Mouse (Mus musculus): Measurements from ENCODE around the gene Bmpr1a. TPM values are rescaled to one million over a fixed set of nuclear protein-coding genes. Genes with fewer than 3 reads are reported as not detected.

Gene Bmpr1a
- polyA plus RNA-seq, 1 experiment = 75.4 TPM

DNA sequence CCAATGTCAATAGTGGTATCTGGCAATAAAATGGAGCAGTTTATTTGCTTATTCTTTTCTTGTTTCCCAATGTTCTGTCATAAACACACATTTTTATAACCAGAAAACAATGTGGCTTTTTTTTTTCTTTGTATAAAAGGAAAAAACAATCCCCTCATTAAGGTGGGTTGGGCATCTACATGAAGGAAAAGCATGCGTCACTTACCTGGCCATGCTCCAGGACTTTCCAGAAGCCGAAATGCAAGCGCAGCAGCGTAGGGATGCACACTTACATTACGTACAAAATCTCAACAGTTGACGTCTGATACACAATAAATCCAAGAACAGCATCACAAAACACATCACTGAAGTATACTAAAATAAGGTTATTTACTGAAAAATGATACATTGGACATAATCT lies 92.4 kb downstream of the Bmpr1a start:
- H3K27me3 ChIP-seq (ENCODE audit: control insufficient read depth, insufficient read depth, low read length, poor library complexity, severe bottlenecking) = no peaks in the 10 kb centered on the region
- H3K9me3 ChIP-seq (replicated peaks; ENCODE audit: control insufficient read depth, insufficient read depth, low read length, poor library complexity, severe bottlenecking) = no peaks in the 10 kb centered on the region
- H3K9ac ChIP-seq (ENCODE audit: low read depth, poor library complexity, severe bottlenecking) = no peak overlapping the region
- no peak for TF ChIP-seq POLR2A (IDR thresholded peaks at IDR 0.05; ENCODE audit: insufficient read depth, low read length)
- TF ChIP-seq EP300 (IDR thresholded peaks at IDR 0.05; ENCODE audit: insufficient read depth, low read depth, low read length) = no peak
- TF ChIP-seq CTCF (IDR thresholded peaks at IDR 0.05; ENCODE audit: low read depth, low read length) = no peak
- H3K36me3 ChIP-seq (ENCODE audit: control insufficient read depth, insufficient read depth, low read length, poor library complexity, severe bottlenecking) = peaks cover 9% of the 10 kb centered on the region
- H3K4me1 ChIP-seq (ENCODE audit: control insufficient read depth, insufficient read depth, low read length) = no peaks in the 10 kb centered on the region
- H3K27ac ChIP-seq (ENCODE audit: insufficient read depth, low read length) = no peak overlapping the region
- H3K4me3 ChIP-seq (ENCODE audit: low read depth, low read length) = no peak overlapping the region

DNA sequence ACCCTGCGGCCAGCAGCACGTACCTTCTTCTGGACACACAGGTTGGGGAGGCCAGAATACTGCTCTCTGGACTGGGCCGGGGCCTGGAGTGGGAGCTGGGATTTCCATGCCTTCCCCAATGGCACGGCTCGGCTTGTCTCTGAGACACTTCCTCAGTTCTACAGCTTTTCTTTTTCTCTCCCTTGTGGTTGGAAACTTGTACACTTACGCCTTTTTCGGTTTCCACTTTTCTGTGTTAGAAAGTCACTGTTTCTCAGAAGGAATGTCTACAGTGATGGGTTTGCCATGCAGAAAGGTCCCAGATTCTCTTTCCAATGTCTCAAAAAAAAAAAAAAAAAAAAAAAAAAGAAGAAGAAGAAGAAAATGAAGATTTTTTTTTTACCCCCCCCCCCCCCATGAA lies 99.7 kb downstream of the Bmpr1a start:
- no peaks in the 10 kb centered on the region for H3K27me3 ChIP-seq (ENCODE audit: control insufficient read depth, insufficient read depth, low read length, poor library complexity, severe bottlenecking)
- peaks cover 4% of the 10 kb centered on the region for H3K36me3 ChIP-seq (ENCODE audit: control insufficient read depth, insufficient read depth, low read length, poor library complexity, severe bottlenecking)
- H3K4me1 ChIP-seq (ENCODE audit: control insufficient read depth, insufficient read depth, low read length) = no peaks in the 10 kb centered on the region
- no peak overlapping the region for H3K27ac ChIP-seq (ENCODE audit: insufficient read depth, low read length)
- H3K9ac ChIP-seq (ENCODE audit: low read depth, poor library complexity, severe bottlenecking) = no peak overlapping the region
- H3K9me3 ChIP-seq (replicated peaks; ENCODE audit: control insufficient read depth, insufficient read depth, low read length, poor library complexity, severe bottlenecking) = no peaks in the 10 kb centered on the region
- TF ChIP-seq POLR2A (IDR thresholded peaks at IDR 0.05; ENCODE audit: insufficient read depth, low read length) = no peak
- no peak for TF ChIP-seq CTCF (IDR thresholded peaks at IDR 0.05; ENCODE audit: low read depth, low read length)
- TF ChIP-seq EP300 (IDR thresholded peaks at IDR 0.05; ENCODE audit: insufficient read depth, low read depth, low read length) = no peak
- H3K4me3 ChIP-seq (ENCODE audit: low read depth, low read length) = no peak overlapping the region

DNA sequence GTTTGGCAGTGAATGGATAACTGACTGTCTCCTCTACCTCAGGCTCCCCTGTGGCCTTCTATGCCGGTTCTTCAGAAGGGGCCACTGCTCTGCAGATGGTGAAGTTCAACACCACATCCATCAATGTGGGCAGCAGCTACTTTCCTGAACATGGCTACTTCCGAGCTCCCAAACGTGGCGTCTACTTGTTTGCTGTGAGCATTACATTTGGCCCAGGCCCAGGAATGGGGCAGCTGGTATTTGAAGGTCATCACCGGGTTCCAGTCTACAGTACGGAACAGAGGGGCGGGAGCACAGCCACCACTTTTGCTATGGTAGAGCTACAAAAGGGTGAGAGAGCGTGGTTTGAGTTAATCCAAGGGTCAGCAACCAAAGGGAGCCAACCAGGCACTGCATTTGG lies 100.3 kb downstream of the Bmpr1a start:
- Histone ChIP-seq H3K4me1 (ENCODE audit: control insufficient read depth, insufficient read depth, low read length) (no peaks in the 10 kb centered on the region), H3K36me3 (ENCODE audit: control insufficient read depth, insufficient read depth, low read length, poor library complexity, severe bottlenecking) (peaks cover 4% of the 10 kb centered on the region), H3K4me3 (ENCODE audit: low read depth, low read length) (no peak overlapping the region), H3K9ac (ENCODE audit: low read depth, poor library complexity, severe bottlenecking) (no peak overlapping the region), H3K27ac (ENCODE audit: insufficient read depth, low read length) (no peak overlapping the region), H3K9me3 (replicated peaks; ENCODE audit: control insufficient read depth, insufficient read depth, low read length, poor library complexity, severe bottlenecking) (no peaks in the 10 kb centered on the region), H3K27me3 (ENCODE audit: control insufficient read depth, insufficient read depth, low read length, poor library complexity, severe bottlenecking) (no peaks in the 10 kb centered on the region)
- TF ChIP-seq POLR2A (IDR thresholded peaks at IDR 0.05; ENCODE audit: insufficient read depth, low read length) (no peak), CTCF (IDR thresholded peaks at IDR 0.05; ENCODE audit: low read depth, low read length) (no peak), EP300 (IDR thresholded peaks at IDR 0.05; ENCODE audit: insufficient read depth, low read depth, low read length) (no peak)

DNA sequence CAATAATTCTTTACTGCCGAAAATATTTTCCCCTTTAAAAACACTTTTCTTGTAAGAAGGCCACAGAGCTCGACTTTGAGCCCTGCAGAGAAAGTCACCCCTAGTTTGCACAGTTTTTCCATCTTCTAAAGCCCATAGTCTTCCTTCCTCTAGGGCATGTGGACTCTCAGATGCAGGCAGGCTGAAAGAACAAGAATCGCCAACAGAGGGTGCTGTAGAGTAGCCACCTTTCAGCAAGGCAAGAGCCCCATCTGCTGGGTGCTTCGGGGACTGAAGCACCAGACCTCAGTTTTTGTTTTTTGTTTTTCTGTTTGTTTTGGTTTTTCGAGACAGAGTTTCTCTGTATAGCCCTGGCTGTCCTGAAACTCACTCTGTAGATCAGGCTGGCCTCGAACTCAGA lies 102.0 kb downstream of the Bmpr1a start:
- TF ChIP-seq POLR2A (IDR thresholded peaks at IDR 0.05; ENCODE audit: insufficient read depth, low read length) (no peak), CTCF (IDR thresholded peaks at IDR 0.05; ENCODE audit: low read depth, low read length) (peak; percentile 100), EP300 (IDR thresholded peaks at IDR 0.05; ENCODE audit: insufficient read depth, low read depth, low read length) (0 out of 2 replicates have a peak, but pooled peaks have one; percentile 47)
- H3K27me3 ChIP-seq (ENCODE audit: control insufficient read depth, insufficient read depth, low read length, poor library complexity, severe bottlenecking) = no peaks in the 10 kb centered on the region
- H3K4me3 ChIP-seq (ENCODE audit: low read depth, low read length) = no peak overlapping the region
- no peaks in the 10 kb centered on the region for H3K9me3 ChIP-seq (replicated peaks; ENCODE audit: control insufficient read depth, insufficient read depth, low read length, poor library complexity, severe bottlenecking)
- no peak overlapping the region for H3K27ac ChIP-seq (ENCODE audit: insufficient read depth, low read length)
- no peak overlapping the region for H3K9ac ChIP-seq (ENCODE audit: low read depth, poor library complexity, severe bottlenecking)
- no peaks in the 10 kb centered on the region; the same call in 1 of the 2 replicates for H3K36me3 ChIP-seq (ENCODE audit: control insufficient read depth, insufficient read depth, low read length, poor library complexity, severe bottlenecking)
- no peaks in the 10 kb centered on the region for H3K4me1 ChIP-seq (ENCODE audit: control insufficient read depth, insufficient read depth, low read length)

DNA sequence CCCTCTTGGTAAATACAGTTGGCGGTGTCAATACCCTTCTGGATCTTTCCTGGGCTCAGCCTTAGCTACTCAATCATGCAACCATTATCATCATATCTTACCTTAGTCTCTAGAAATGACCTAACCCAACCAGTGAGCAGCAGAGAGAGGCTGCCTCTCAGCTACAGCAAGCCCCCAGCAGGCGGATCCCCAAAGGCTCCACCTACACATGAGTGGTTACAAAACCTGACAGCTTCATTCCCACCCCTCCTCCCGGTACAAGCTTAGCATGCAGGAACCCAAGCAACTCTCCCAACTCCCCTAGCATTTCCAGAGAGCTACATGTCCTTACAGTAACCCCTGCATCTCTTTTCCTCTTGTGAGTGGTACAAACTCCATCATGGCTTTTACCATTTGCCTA lies 103.1 kb downstream of the Bmpr1a start:
- no peak for TF ChIP-seq POLR2A (IDR thresholded peaks at IDR 0.05; ENCODE audit: insufficient read depth, low read length)
- TF ChIP-seq CTCF (IDR thresholded peaks at IDR 0.05; ENCODE audit: low read depth, low read length) = no peak
- TF ChIP-seq EP300 (IDR thresholded peaks at IDR 0.05; ENCODE audit: insufficient read depth, low read depth, low read length) = no peak
- no peaks in the 10 kb centered on the region for H3K27me3 ChIP-seq (ENCODE audit: control insufficient read depth, insufficient read depth, low read length, poor library complexity, severe bottlenecking)
- no peak overlapping the region for H3K27ac ChIP-seq (ENCODE audit: insufficient read depth, low read length)
- H3K9ac ChIP-seq (ENCODE audit: low read depth, poor library complexity, severe bottlenecking) = no peak overlapping the region
- H3K9me3 ChIP-seq (replicated peaks; ENCODE audit: control insufficient read depth, insufficient read depth, low read length, poor library complexity, severe bottlenecking) = no peaks in the 10 kb centered on the region
- H3K36me3 ChIP-seq (ENCODE audit: control insufficient read depth, insufficient read depth, low read length, poor library complexity, severe bottlenecking) = no peaks in the 10 kb centered on the region
- no peak overlapping the region for H3K4me3 ChIP-seq (ENCODE audit: low read depth, low read length)
- no peaks in the 10 kb centered on the region for H3K4me1 ChIP-seq (ENCODE audit: control insufficient read depth, insufficient read depth, low read length)

DNA sequence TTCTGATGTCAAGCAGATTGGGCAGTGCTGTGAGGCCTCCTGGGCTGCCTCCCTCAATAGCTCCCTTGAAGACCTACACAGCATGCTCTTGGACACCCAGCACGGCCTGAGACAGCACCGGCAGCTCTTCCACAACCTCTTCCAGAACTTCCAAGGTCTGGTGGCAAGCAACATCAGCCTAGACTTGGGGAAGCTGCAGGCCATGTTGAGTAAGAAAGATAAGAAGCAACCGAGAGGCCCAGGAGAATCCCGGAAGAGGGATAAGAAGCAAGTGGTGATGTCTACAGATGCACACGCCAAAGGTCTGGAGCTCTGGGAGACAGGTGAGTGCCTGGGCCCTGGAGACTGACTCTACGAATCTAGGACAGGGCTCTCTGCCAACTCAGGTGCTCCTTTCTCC lies 103.8 kb downstream of the Bmpr1a start:
- TF ChIP-seq EP300 (IDR thresholded peaks at IDR 0.05; ENCODE audit: insufficient read depth, low read depth, low read length) = no peak
- no peak for TF ChIP-seq CTCF (IDR thresholded peaks at IDR 0.05; ENCODE audit: low read depth, low read length)
- no peak for TF ChIP-seq POLR2A (IDR thresholded peaks at IDR 0.05; ENCODE audit: insufficient read depth, low read length)
- Histone ChIP-seq H3K4me3 (ENCODE audit: low read depth, low read length) (no peak overlapping the region), H3K27ac (ENCODE audit: insufficient read depth, low read length) (no peak overlapping the region), H3K27me3 (ENCODE audit: control insufficient read depth, insufficient read depth, low read length, poor library complexity, severe bottlenecking) (no peaks in the 10 kb centered on the region), H3K4me1 (ENCODE audit: control insufficient read depth, insufficient read depth, low read length) (no peaks in the 10 kb centered on the region), H3K36me3 (ENCODE audit: control insufficient read depth, insufficient read depth, low read length, poor library complexity, severe bottlenecking) (no peaks in the 10 kb centered on the region), H3K9ac (ENCODE audit: low read depth, poor library complexity, severe bottlenecking) (no peak overlapping the region), H3K9me3 (replicated peaks; ENCODE audit: control insufficient read depth, insufficient read depth, low read length, poor library complexity, severe bottlenecking) (no peaks in the 10 kb centered on the region)

All from ES-Bruce4 (cell line).